Mouse (Mus musculus) small intestine, adult 10 weeks (tissue): ENCODE measurements around the gene Snx13. TPM values are rescaled to one million over a fixed set of nuclear protein-coding genes. Genes with fewer than 3 reads are reported as not detected.

ENCODE experiments used
- polyA plus RNA-seq: library from polyadenylated mRNA; stranded (reverse); fragments of 350-450 nt; fragmentation: Illumina TruSeq; extraction: RNeasy Lipid Tissue Mini Kit (QIAGEN cat#74804); gene quantifications from one replicate; pipeline ENCODE4 v1.2.3, GENCODE M21; 2014; ENCODE audit warnings: low replicate concordance

Gene Snx13
- polyA plus RNA-seq: 156 TPM

DNA sequence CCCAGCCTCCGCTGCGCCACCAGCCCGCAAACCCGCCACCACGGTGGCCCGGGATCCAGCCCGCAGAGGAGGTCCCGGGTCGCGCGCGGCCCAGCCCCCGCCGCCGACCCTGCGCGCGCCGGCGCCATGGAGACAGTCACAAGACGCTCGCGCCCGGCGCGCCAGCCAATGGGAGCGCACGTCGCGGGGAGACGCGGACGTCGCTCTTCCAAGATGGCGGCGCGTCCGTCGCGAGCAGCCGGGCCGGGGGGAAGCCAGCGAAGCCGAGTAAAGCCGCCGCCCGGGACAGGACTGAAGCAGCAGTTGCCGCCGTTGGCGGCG, at the start of gene Snx13:
TSS of gene Snx13 (plus strand) at position 188 of the 321 bp plus-strand sequence.

Other genes starting within 250 kb of the Snx13 start
- gene Hdac9, start 130.1 kb upstream of the Snx13 start, polyA plus RNA-seq: 4.9 TPM
- gene Prps1l1, start 62.4 kb upstream of the Snx13 start, polyA plus RNA-seq: not detected